Mouse (Mus musculus): Measurements from ENCODE around the gene Nphs1.
"Not testable (repeated sequence)": the region's sequence is repeated elsewhere in the genome, so short reads cannot be mapped to it uniquely, and the experiment has no call there.

The Nphs1 gene

DNA sequence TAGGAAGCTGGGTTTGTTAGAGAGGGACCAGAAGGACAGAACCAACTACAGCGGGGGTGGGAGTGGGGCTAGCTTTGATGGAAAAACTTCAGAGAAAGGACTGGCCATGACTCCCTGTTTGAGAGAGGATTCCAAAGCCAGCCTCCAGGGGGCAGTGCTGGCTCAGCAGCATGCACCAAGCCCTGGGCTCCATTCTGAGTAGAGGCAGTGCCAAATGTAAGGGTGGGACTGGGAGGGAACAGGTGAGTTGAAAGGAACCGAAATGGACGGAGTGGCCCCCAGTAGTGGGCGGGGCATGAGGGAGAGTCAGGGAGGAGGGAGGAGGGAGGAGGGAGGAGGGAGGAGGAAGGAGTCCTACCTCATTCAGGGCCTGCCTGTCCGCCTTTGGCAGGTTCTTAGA is 17.4 kb upstream of the Nphs1 start:
- no peak for DNase-seq (ENCODE audit: extremely low spot score, low read depth, low spot score)

DNA sequence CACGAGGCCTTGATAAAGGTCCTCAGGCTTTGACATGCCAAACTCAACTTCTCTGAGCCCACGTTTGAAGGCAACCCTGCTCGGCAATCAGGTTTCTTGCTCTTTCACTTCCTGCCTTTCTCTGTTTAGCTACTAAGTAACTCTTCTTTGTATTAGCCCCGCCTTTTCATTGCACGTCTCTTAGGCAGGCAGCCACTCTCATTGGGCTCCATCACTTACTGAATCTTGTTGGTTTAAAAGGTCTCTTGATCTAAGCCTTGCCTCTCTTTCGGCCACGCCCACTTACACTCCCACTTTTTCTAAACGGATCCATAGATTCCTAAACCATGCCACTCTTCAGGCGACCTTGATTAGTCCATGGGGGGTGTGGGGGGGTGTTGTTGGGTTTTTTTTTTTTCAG is 14.4 kb upstream of the Nphs1 start:
- no peak for DNase-seq (ENCODE audit: extremely low spot score, low read depth, low spot score)

DNA sequence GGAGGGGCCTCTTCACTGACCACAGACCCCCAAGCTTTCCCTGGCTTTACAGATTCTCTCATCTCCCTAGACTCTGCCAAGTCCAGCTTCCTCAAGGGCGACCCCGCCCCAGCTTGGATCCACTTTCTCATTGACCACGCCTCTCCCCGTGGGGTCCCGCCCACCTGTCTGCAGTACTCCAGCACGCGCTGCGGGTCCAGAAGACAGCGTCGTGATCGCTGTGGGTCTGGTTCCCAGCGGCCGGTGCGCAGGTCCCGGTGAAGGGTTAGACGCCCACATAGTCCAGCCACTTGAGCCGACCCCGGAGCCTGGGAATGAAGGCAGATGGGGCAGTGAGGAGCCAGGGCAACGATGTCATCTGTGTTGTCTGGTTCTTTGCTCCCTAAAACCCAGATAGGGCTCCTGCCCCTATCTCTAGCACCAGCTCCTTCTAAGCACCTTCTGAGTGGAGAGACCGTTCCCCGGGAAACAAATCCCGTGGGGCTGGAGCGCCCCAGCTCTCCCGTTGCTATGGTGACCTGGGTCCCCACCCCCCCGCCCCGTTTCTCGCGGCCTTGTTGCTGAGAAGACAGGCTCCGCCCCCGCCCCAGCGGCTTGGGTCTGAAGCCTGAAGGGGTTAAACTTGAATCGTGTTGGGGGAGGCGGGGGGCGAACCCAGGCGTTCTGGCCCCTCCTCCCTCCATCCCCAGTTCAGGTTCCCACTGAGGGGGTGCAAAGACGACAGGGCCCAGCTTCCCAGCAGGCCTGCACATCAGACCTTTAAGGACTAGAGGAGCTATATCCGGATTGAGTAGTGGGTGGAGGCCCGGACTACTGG is 13.8 kb upstream of the Nphs1 start:
- no peak for DNase-seq (ENCODE audit: extremely low spot score, low read depth, low spot score)

DNA sequence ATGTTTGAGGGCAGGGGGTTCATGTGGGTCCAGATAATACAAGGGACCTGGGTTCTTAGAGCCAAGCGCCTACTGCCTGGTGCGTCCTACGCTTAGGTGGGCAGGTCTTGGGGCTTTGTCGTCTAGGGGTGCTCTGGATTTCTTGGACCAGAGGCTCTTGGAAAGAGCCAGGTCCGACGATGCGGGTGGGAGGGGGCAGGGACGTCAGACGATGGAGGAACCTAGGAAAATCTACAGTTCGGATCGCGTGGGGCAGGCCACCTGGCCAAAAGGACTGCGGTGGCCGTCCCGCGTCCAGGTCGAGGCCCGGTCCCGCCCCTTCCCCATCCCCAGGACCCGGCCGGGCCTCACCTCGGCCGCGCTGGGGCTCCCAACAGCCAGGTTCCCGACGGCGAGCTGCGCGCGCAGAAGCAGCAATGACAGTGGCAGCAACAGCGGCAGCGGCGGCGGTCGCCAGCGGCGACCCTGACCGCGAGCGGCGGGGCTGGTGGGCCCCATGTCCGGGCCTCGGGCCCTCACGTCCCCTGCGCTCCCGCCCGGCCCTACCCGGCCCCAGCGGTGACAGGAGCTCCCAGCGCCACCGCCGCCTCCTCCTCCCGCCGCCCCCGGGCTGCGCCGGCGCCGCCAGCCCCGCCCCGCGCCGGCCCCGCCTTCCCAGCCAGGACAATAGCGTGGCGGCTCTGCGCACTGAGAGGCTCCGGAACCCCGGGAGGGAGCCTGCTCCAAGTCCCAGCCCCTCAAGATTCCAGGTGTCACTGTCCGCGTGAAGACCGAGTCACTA is 13.0 kb upstream of the Nphs1 start, which contains the start of gene Aplp1:
TSS of gene Aplp1 (minus strand) at position 565 of the 781 bp plus-strand sequence.
- no peak for DNase-seq (ENCODE audit: extremely low spot score, low read depth, low spot score)

DNA sequence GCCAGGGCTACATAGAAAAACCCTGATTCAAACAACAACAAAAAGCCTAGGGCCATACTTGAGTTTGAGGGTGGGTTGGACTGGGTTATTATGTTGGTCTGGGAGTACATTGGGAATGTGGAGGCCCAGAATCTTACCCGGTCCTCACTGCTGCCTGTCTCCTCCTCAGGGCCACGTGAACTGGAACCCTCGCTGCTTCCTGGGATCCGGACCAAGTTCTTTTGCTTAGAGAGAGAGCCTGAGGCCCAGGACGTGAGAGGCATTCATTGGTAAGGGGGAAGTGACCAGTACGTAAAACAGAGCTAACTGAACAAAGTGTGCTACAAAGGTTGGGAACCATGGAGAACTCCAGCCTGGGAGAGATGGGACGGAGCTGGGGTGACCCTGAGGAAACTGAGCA is 7.9 kb upstream of the Nphs1 start:
- no peak for DNase-seq (ENCODE audit: extremely low spot score, low read depth, low spot score)

DNA sequence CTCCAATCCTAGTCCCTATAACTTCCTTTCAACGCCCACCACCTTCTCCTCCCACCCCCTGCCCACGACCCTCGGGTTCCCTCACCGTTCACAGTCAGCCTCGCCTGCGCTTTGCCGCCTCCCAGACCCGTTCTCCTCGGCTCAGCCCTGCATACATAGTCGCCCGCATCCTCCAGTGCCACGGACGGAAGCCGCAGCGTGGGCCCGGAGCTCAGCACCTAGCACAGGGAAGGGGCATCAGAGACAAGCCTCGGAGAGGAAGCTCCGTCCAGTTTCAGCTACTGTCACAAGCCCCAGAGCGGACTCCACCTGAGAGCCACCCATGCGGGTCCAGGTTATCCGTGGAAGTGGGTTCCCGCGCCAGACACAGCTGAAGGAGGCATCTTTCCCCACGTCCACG is 4.8 kb upstream of the Nphs1 start:
- no peak for DNase-seq (ENCODE audit: extremely low spot score, low read depth, low spot score)

DNA sequence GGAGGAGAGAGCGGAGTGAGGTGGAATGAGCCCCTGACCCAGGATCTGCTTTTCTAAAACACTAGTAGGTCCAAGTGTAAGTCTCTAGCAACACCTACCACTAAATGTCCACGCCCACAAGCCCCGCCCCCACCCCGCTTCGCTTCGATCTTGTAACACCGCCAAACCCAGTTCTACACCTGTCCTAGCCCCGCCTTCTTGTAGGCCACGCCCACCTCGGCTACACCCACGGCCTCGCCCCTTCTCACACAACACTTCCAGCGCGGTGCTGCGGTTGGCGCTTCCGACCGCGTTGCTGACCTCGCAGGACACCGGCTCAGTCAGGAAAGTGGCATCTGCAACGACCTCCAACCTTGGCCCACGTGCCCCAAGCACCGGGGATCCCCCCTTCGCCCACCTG is 4.3 kb upstream of the Nphs1 start:
- no peak for DNase-seq (ENCODE audit: extremely low spot score, low read depth, low spot score)

DNA sequence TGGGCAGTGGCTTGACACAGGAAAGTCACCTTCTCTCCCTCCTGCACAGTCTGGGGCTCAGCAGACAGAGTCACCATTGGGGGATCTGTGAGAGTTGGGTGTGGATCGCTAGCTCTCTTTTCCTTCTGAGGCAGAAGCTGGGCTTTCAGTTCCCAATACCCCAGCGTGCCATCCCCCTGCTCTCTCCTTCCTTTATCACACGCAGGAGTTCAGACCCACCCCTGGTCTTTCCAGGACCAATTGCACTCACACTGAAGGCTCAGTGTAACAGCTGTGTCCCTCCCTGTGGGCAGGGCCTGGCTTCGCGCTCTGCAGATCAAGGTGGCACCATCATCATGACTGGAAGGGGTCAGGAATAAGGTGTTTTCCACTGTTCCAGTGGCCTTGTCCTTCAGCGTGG is 3.9 kb upstream of the Nphs1 start:
- no peak for DNase-seq (ENCODE audit: extremely low spot score, low read depth, low spot score)

DNA sequence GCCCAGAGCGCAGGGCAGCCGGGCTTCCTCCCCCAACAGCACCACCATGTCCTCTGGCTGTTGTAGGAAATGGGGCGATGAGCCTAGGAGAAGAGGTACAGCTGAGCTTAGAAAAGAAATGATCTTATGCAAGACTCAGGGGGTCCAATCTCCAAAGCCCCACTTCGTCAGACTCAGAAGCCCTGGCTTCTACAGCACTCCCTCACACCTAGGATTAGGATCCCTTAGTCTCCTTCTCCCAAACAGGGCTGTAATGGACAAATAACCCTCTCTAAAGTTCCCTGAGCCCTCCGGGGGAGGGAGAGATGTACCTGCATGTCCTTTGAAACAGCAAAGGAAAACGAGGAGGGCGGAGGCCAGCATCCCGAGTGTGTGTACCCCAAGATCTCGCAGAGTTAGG is 1.6 kb upstream of the Nphs1 start:
- DNase-seq (ENCODE audit: extremely low spot score, low read depth, low spot score), result no peak

DNA sequence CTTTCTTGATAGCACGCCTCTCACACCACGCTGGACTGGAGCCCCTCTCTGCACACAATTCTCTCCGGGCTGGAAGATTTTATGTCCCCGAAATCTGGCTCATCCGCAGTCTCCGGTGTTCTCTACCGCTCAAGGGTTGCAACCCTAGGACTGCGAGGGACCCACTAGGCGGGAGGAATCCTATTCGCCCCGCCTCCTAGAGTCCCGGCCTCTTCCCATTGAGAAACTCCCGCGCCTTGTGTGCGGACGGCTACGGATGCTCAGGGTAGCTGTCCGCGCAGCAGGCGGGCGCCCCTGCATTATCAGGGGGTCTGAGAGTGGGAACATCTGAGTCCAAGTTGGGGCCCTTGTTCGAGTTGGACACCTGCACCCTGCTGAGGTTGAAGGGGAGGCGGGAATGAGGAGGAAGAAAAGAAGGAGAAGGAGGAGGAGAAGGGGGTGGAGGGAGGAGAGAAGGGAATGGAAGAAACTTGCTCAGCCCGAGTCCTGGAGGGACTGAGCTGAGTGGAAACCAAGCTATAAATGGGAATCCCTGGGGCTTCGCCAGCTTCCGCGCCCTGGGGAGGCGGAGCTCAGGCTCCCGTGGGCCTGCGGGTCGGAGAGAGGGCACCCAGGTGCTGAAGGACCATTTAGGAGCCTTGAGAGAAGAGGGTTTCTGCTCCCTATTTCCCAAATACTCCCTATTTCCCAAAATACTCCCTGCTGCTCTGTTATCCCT is 1.0 kb upstream of the Nphs1 start:
- DNase-seq (ENCODE audit: extremely low spot score, low read depth, low spot score), result no peak

DNA sequence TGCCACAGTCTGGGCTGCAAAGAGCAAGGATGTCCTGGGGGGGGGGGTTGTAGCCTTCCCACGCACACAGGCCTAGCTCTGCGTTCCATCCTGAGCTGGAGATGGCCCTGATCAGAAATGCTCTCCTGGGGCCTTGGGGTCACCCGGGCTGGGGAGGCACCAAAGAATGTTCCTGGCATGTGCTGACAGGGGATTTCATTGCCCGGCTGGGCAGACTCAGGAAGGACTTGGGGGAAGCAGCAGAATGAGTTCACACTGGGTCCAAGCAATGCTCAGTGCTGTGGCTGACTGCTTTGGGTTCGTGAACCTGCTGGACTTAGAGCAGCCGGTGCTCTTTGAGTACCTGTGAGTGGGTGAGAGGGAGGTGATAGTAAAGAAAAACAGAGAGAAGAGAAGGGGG is 1.4 kb downstream of the Nphs1 start:
- DNase-seq (ENCODE audit: extremely low spot score, low read depth, low spot score), result no peak

DNA sequence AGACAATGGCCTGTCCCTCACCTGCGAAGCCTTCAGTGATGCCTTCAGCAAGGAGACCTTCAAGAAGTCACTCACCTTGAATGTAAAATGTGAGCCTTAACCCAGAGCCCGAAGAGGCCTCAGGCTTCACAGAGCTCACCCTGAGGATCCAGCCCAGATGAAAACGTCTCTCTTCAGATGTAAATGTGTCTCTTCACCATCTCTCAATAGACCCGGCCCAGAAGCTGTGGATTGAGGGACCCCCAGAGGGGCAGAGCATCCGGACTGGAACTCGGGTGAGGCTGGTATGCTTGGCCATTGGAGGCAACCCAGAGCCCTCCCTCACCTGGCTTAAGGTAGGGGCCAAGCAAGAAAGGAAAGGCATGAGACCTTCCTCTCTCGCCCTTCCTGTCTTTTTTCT is 5.5 kb downstream of the Nphs1 start:
- no peak for DNase-seq (ENCODE audit: extremely low spot score, low read depth, low spot score)

DNA sequence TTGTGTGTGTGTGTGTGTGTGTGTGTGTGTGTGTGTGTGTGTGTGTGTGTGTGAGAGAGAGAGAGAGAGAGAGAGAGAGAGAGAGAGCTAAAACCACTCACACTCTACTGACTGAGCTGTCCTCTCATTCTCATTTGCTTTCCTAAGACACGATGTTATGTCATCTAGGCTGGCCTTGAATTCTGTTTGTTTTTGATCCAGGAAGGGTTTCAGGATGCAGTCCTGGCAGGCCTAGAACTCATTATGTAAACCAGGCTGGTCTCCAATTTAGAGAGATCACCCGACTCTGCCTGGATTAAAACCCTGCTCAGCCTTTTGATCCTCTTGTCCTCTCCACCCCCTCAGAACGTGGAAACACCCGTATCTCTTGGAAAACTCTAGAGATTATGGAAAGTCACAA is 5.9 kb downstream of the Nphs1 start:
- no peak for DNase-seq (ENCODE audit: extremely low spot score, low read depth, low spot score)

DNA sequence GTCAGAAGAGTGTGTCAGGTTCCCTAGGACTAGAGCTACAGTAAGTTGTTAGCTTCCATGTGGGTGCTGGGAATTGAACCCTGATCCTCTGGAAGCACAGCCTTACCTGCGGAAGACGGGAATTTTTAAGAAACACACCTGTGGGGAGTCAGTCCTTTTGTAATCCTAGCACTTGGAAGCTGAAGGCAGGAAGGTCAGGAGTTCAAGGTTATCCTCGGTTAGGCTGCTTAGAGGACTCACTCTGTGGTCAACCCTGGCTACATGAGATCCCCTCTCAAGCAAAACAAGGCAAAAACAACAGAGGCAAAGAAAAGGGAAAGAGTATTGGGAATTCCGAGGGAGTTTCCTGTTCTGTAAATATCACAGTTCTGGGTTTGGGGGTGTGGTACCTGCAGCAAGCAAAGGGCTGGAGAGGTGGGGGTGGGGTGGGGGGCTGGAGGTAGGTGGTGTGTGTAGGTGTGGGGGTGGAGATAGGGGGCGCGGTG is 6.7 kb downstream of the Nphs1 start:
- no peak for DNase-seq (ENCODE audit: extremely low spot score, low read depth, low spot score)

DNA sequence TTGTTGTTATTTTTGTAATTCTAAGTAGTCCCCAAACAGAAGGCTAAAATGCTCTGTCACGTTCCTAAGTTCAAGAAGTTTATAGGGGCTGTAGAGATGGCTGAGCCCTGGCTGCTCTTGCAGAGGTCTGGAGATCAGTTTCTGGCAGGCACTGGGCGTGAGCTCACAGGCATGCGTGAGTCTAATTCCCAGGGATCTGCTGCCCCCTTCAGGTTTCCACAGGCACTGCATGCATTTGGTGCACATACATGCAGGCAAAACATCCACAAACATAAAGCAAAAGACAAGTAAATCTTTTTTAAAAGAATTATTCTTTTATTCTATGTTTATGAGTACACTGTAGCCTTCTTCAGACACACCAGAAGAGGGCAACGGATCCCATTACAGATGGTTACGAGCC is 14.3 kb downstream of the Nphs1 start:
- DNase-seq (ENCODE audit: extremely low spot score, low read depth, low spot score), result no peak

DNA sequence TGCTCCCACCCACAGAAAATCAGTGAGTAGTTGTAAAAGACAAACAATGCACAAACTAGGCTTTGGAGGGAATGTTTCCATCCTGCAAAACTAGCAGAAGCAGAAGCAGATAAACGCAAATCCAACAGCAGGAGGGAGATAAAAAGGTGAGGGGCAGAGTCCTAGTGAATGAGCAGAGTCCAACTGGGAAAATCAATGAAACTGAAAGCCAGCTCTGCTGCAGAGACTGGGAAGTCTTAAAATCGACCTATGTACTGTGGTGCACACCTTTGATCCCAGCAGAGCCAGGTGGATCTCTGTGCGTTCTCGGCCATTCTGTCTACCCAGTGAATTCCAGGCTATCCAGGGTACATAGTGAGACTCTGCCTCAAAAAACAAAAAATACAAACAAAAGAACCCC is 16.9 kb downstream of the Nphs1 start:
- DNase-seq (ENCODE audit: extremely low spot score, low read depth, low spot score), result no peak

DNA sequence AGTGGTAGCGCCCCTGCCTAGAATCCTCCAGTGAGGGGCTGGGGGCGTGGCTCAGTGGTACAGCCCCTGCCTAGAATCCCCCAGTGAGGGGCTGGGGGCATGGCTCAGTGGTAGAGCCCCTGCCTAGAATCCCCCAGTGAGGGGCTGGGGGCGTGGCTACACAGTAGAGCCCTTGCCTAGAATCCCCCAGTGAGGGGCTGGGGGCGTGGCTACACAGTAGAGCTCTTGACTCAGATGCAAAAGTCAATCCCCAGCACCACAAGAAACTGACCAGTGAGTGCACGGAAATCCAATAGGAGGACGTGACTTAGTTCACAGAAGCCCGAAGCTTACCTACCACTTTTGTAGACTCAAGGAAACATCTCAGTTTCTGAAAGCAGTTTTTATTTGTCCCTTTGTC is 18.0 kb downstream of the Nphs1 start:
- not testable (repeated sequence) for DNase-seq (ENCODE audit: extremely low spot score, low read depth, low spot score)

DNA sequence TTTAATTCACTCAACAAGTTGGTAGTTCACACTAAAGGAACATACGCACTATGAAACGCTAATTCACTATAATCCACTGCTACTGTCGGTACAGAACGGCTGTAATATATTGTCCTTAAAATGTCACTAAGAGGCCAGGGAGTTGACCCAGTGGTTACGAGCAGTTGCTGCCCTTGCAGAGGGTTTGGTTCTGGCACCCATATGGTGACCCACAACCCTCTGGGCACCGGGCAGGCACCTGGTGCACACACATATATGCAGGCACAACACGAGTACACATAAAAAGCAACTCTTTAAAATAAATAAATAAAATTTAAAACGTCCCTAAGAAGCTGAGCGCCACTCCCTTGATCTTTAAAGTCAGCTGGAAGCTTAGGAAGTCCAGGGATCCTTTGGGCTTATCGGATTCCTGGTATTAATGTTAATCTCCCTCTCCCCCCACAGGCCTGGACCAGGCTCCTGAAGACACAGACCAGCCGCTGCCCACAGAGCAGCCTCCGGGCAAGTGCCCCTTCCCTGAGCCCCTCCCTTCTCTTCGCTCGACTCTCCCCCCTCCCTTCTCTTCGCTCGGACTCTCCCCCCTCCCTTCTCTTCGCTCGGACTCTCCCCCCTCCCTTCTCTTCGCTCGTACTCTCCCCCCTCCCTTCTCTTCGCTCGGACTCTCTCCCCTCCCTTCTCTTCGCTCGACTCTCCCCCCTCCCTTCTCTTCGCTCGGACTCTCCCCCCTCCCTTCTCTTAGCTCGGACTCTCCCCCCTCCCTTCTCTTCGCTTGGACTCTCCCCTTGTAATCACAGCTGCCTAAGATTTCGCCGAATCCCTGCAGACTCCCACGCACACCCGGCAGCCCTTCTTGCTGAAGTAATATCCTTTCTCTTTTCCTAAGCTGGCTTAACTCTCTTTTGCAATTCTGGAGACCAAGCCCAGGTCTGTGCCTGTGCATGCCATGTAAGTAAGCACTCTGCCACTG is 19.6 kb downstream of the Nphs1 start:
- DNase-seq (ENCODE audit: extremely low spot score, low read depth, low spot score), result no peak

DNA sequence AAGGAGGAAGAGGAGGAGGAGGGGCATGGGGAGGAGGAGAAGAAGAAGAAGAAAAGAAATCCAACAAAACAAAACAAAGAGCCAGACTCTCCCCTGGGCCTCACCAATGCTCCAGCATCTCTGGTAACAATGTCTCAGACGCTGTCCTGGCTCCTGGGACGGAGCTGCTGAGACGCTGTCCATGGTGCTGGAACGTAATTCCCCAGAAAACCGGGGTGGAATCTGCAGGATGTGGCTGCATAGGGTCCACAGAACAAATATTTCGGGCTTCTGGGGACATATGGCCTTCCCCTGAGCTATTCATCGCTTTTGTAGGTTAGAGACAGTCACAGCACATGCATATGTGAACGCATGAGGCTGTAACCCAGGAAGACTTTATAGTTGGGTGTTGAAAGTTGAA is 26.1 kb downstream of the Nphs1 start:
- peak; percentile 35 for DNase-seq (ENCODE audit: extremely low spot score, low read depth, low spot score)

DNA sequence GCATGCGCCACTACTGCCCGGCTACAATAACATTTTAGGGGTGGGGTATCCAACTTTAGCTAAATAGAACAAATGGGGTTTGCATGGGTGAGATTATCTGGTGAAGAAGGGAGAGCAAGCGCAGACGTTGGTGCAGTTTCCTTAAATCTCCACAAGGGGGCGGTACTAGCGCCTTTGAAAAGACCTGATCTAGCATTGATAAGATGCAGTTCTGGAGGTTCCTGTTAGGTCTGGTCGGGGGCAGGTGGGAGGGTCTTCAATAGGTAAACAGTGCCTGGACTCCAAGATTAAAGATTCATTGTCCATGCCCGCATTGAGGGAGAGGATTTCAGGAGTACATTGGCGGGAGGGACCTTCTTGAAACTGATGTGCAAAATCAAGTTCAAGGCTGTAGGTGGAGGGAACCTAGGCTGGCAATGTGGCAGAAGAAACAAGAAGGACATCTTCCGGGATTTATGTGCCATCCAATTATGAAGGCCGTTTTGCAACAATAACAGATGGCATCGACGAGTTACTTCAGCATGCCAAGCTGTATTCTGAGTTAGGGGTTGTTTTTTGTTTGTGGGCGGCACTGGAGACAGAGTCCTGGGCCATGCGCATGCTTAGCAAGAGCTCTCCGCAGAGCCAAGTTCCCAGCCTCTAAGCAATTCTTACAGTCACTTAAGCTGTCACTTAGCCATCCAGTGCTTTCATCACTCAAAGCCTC is 32.3 kb downstream of the Nphs1 start:
- DNase-seq (ENCODE audit: extremely low spot score, low read depth, low spot score), result no peak
